ENCODE assay signal across 8 mouse cellular contexts in the genomic region with DNA sequence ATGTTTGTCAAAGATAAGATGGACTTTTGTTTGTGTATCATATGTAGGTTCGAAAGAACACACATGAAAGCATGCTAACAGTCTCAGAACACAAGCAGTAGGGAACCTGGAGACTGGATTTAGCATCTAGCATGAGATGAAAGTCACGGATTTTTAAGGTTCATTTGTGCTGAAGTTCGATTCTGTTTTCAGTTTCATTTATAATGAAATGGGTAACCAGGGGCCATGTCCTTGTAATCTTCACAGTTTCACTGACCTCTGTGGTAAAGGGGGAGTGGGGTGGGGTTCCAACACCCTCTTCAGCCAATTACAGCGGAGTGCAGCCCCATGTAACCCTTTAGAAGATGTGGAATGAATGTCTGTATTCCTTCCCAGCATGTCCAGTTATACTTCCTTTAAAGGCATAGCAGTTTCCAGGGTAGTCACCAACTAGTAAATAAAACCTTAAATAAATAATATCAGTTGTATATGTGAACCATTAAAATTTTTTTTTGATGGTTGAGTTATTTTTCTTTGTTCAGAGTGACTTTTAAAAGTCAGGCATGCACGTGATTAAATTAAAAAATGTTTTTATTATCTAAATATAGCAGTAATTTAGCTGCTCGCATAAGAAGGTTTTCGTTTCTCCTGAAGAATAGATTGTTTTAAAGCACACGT. TPM values are rescaled to one million over a fixed set of nuclear protein-coding genes. Genes with fewer than 3 reads are reported as not detected.
DNase-seq lines count a peak whose midpoint lies in the region; ATAC-seq lines count a peak whose summit lies in the region.

No protein-coding gene starts in this region.

- peaks cover 27% of the 10 kb centered on the region for H3K4me1 ChIP-seq in hindbrain, embryonic 14.5 days (replicated peaks; ENCODE audit: control insufficient read depth, insufficient read depth, low read length)

- H3K79me2 ChIP-seq in macrophage (ENCODE audit: inconsistent target): peaks cover 66% of the 10 kb centered on the region

- ATAC-seq in erythroblast, adult 5-6 weeks (replicated peaks; ENCODE audit: low FRiP score, poor library complexity, severe bottlenecking): peak; percentile 26; the same call in 1 of the 2 replicates
- ATAC-seq in hindbrain, embryonic 14.5 days (ENCODE audit: low FRiP score): no peak

- H3K4me3 ChIP-seq in hindbrain, embryonic 14.5 days (replicated peaks; ENCODE audit: low read length): peak overlapping the region; percentile 92
- H3K4me3 ChIP-seq in macrophage (ENCODE audit: inconsistent target): peak overlapping the region; percentile 93

- H3K4me2 ChIP-seq in hindbrain, embryonic 14.5 days (replicated peaks): peak overlapping the region; percentile 82

- 0 out of 2 replicates have a peak overlapping the region, but pooled peaks have one; percentile 24 for H3K27ac ChIP-seq in hindbrain, embryonic 14.5 days
- H3K27ac ChIP-seq in macrophage: peak overlapping the region; percentile 94

- 44% methylated on average over 8 of the region's 8 CpGs for WGBS in hindbrain, embryonic 14.5 days
- WGBS in macrophage (ENCODE audit: missing documents): 0% methylated on average over 8 of the region's 8 CpGs

- peak; percentile 42 for DNase-seq in thymus, postnatal 14 days
- DNase-seq in thymus, adult 18-20 months: no peak
- DNase-seq in hindbrain, embryonic 14.5 days (ENCODE audit: low spot score): peak; percentile 48
- DNase-seq in testis, postnatal 14 days (ENCODE audit: low spot score): no peak
- no peak for DNase-seq in embryo, embryonic 10 days (ENCODE audit: low spot score)
- no peak for DNase-seq in spleen, adult 18-20 months

- no peaks in the 10 kb centered on the region for H3K27me3 ChIP-seq in hindbrain, embryonic 14.5 days (ENCODE audit: control insufficient read depth, insufficient read depth, low read length)

- peak overlapping the region; percentile 96 for H3K9ac ChIP-seq in hindbrain, embryonic 14.5 days

- no peaks in the 10 kb centered on the region for H3K9me3 ChIP-seq in hindbrain, embryonic 14.5 days (ENCODE audit: control insufficient read depth, low read length)

- no peaks in the 10 kb centered on the region for H3K36me3 ChIP-seq in hindbrain, embryonic 14.5 days (replicated peaks; ENCODE audit: control insufficient read depth, insufficient read depth)
- peaks cover 16% of the 10 kb centered on the region; the same call in 1 of the 2 replicates for H3K36me3 ChIP-seq in macrophage (ENCODE audit: inconsistent target)

RNA-seq across cellular contexts. Expression of gene Cd47, which starts 57.3 kb away (rescaled TPM):
- total RNA-seq in erythroblast, adult 5-6 weeks (2015; ENCODE audit: low replicate concordance): 738 and 836 TPM in 2 replicates
- total RNA-seq in erythroblast, adult 5-6 weeks (2017; ENCODE audit: low replicate concordance): 851 and 940 TPM in 2 replicates
- polyA plus RNA-seq in hindbrain, embryonic 14.5 days (2014; fragmentation: Nextera tagmentation; extraction: Ambion mirVana): 152 and 167 TPM in 2 replicates
- total RNA-seq in macrophage (2018; cell fraction: chromatin; rRNA removed): 100 to 1,000 TPM in 25 of 26 experiments, 10 to 100 TPM in 1; 99.8 to 292 (median 199) TPM
- 100 to 1,000 TPM; 255 to 660 (median 372) TPM for total RNA-seq in macrophage (2018; cell fraction: cytosol; rRNA removed)
- total RNA-seq in macrophage (2018; cell fraction: nucleus; rRNA removed): 100 to 1,000 TPM; 189 to 618 (median 367) TPM
- 220 to 294 TPM (median 226 TPM) in 3 replicates for polyA plus RNA-seq in macrophage (2018)

Comparison
In these comparisons a context has a peak if more than half of its experiments do, and no peak if none do; other contexts are left out.
1. DNase-seq: peak in thymus, postnatal 14 days (single experiment) and hindbrain, embryonic 14.5 days (single experiment); none in thymus, adult 18-20 months (0 of 2), testis, postnatal 14 days (single experiment), embryo, embryonic 10 days (single experiment) and spleen, adult 18-20 months (0 of 2).